Mouse (Mus musculus) lung, embryonic 15.5 days (tissue): ENCODE measurements around the gene Gm49342. TPM values are rescaled to one million over a fixed set of nuclear protein-coding genes. Genes with fewer than 3 reads are reported as not detected.
"Not testable (repeated sequence)": the region's sequence is repeated elsewhere in the genome, so short reads cannot be mapped to it uniquely, and the experiment has no call there.

Source experiments
- ATAC-seq: fragments of 200-750 bp; cut with Nextera tagmentation; 2 replicates; pipeline ENCODE4 v1.8.0; 2017; ENCODE audit warnings: moderate number of reproducible peaks, borderline replicate concordance; ENCODE audit not compliant: low FRiP score, low TSS enrichment; ENCODE audit errors: extremely low read depth
- H3K27ac ChIP-seq: fragments of 300-500 bp; sonication (generic); 2 replicates; pipeline ENCODE4 v1.5.1; 2015; ENCODE audit warnings: moderate library complexity, mild to moderate bottlenecking, inconsistent platforms
- H3K27me3 ChIP-seq: fragments of 300-500 bp; sonication (generic); 2 replicates; pipeline ENCODE4 v1.6.1; 2015; ENCODE audit warnings: inconsistent platforms
- H3K36me3 ChIP-seq: fragments of 300-500 bp; sonication (generic); 2 replicates; pipeline ENCODE4 v1.6.1; 2015; ENCODE audit warnings: inconsistent platforms
- H3K4me1 ChIP-seq: fragments of 300-500 bp; sonication (generic); 2 replicates; pipeline ENCODE4 v1.6.1; 2015; ENCODE audit warnings: inconsistent platforms
- H3K4me2 ChIP-seq: fragments of 300-500 bp; sonication (generic); 2 replicates; pipeline ENCODE4 v1.6.1; 2015; ENCODE audit warnings: inconsistent platforms, mild to moderate bottlenecking, moderate library complexity
- H3K4me3 ChIP-seq: fragments of 300-500 bp; sonication (generic); 2 replicates; pipeline ENCODE4 v1.5.1; 2015; ENCODE audit warnings: mild to moderate bottlenecking, inconsistent platforms
- H3K9ac ChIP-seq: fragments of 300-500 bp; sonication (generic); 2 replicates; pipeline ENCODE4 v1.6.1; 2015; ENCODE audit warnings: inconsistent platforms
- H3K9me3 ChIP-seq: fragments of 300-500 bp; sonication (generic); 2 replicates; pipeline ENCODE4 v1.6.1; 2016; ENCODE audit warnings: inconsistent platforms
- WGBS: fragments of 180-500 bp; shearing (Covaris S2); methylation state at CpG from one replicate; pipeline ENCODE4 v1.1.7; 2015; 5-methylcytosine and 5-hydroxymethylcytosine counted together
- polyA plus RNA-seq: library from polyadenylated mRNA; unstranded; fragments of >200 nt; fragmentation: Nextera tagmentation; extraction: Ambion mirVana; gene quantifications from 2 replicates; pipeline ENCODE4 v1.2.1, GENCODE M21; 2015

The Gm49342 gene
- polyA plus RNA-seq, 1 experiment from 2014 or later, result not detected

- no peak overlapping the region for H3K4me2 ChIP-seq
- no peak overlapping the region for H3K27ac ChIP-seq
- ATAC-seq, result no peak
- no peak overlapping the region for H3K4me3 ChIP-seq
- 39% methylated on average over 12 of the region's 12 CpGs for WGBS
- no peak overlapping the region for H3K9ac ChIP-seq
- H3K4me1 ChIP-seq, result no peaks in the 10 kb centered on the region
- no peaks in the 10 kb centered on the region for H3K36me3 ChIP-seq
- no peaks in the 10 kb centered on the region for H3K9me3 ChIP-seq
- no peaks in the 10 kb centered on the region for H3K27me3 ChIP-seq
Observed at GRCm38 (mm10) chr14:50969558-50970544, 25.5 kb downstream of the Gm49342 start.

- Histone ChIP-seq H3K9me3 (no peaks in the 10 kb centered on the region), H3K4me1 (no peaks in the 10 kb centered on the region), H3K4me3 (no peak overlapping the region), H3K36me3 (no peaks in the 10 kb centered on the region), H3K27ac (no peak overlapping the region), H3K4me2 (no peak overlapping the region), H3K27me3 (no peaks in the 10 kb centered on the region), H3K9ac (no peak overlapping the region)
- 54% methylated on average over 1 of the region's 1 CpGs for WGBS
- no peak for ATAC-seq
Observed at GRCm38 (mm10) chr14:50970822-50971221, 26.5 kb downstream of the Gm49342 start.

- not testable (repeated sequence) for H3K27ac ChIP-seq, H3K36me3 ChIP-seq, ATAC-seq, H3K4me2 ChIP-seq, H3K4me1 ChIP-seq, H3K9me3 ChIP-seq, H3K27me3 ChIP-seq, H3K4me3 ChIP-seq, H3K9ac ChIP-seq
- WGBS, result 75% methylated on average over 5 of the region's 5 CpGs
Observed at GRCm38 (mm10) chr14:50973054-50973453, 28.7 kb downstream of the Gm49342 start.

GRCm38 (mm10) chr14:50973700-50974099, 29.4 kb downstream of the Gm49342 start:
- no peak overlapping the region for H3K4me2 ChIP-seq
- ATAC-seq, result no peak
- H3K9ac ChIP-seq, result no peak overlapping the region
- no peaks in the 10 kb centered on the region for H3K9me3 ChIP-seq
- 37% methylated on average over 4 of the region's 4 CpGs for WGBS
- H3K4me1 ChIP-seq, result no peaks in the 10 kb centered on the region
- no peaks in the 10 kb centered on the region for H3K27me3 ChIP-seq
- H3K4me3 ChIP-seq, result no peak overlapping the region
- H3K27ac ChIP-seq, result no peak overlapping the region
- H3K36me3 ChIP-seq, result no peaks in the 10 kb centered on the region

DNA sequence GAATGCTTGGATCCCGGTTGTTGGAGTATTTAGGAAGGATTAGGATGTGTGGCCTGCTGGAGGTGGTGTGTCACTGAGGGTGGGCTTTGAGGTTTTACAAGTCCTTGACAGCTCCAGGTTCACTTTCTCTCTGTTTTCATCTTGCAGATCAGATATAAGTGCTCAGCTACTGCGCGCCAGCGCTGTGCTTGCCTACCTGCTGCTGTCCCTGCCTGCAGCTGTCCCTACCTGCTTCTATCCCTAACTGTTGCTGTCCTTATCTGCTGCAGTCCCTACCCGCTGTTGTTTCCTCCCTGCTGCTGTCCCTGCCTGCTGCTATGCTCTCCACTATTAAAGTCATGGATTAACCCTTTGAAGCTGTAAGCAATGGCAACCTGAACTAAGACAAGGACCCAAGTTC, 30.7 kb downstream of the Gm49342 start:
- no peak overlapping the region for H3K9ac ChIP-seq
- H3K9me3 ChIP-seq, result no peaks in the 10 kb centered on the region
- WGBS, result 52% methylated on average over 5 of the region's 5 CpGs
- H3K36me3 ChIP-seq, result no peaks in the 10 kb centered on the region
- H3K27me3 ChIP-seq, result no peaks in the 10 kb centered on the region
- no peak overlapping the region for H3K27ac ChIP-seq
- no peak overlapping the region for H3K4me2 ChIP-seq
- ATAC-seq, result no peak
- no peak overlapping the region for H3K4me3 ChIP-seq
- H3K4me1 ChIP-seq, result no peaks in the 10 kb centered on the region

DNA sequence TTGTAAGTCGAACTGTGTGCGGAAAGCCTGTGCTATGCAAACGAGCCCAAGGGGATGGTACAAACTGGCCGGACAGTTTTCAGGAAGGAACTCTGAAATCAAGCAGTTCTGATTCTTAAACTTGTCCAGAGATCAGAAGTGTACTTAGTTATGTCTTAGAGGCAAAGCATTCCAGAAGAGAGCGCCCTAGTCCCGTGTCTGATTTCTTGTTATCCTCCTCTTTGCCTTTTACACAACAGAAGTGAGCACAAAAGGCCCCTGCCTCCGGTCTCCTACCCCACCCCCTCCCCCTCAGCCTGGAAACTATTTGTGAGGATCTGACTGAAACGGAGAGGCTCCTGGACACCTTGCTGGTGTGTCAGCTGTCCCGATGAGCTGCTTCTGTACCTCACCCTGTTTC, 32.4 kb downstream of the Gm49342 start:
- WGBS, result 29% methylated on average over 9 of the region's 9 CpGs
- Histone ChIP-seq H3K4me2 (no peak overlapping the region), H3K27me3 (no peaks in the 10 kb centered on the region), H3K27ac (no peak overlapping the region), H3K36me3 (no peaks in the 10 kb centered on the region), H3K4me3 (no peak overlapping the region), H3K9me3 (no peaks in the 10 kb centered on the region), H3K4me1 (no peaks in the 10 kb centered on the region), H3K9ac (no peak overlapping the region)
- ATAC-seq, result no peak

GRCm38 (mm10) chr14:50978451-50978850, 34.1 kb downstream of the Gm49342 start:
- H3K27ac ChIP-seq, ATAC-seq, H3K4me1 ChIP-seq, H3K4me3 ChIP-seq, H3K36me3 ChIP-seq, H3K4me2 ChIP-seq, H3K9ac ChIP-seq, H3K9me3 ChIP-seq, H3K27me3 ChIP-seq: not testable (repeated sequence)
- WGBS, result 90% methylated on average over 6 of the region's 6 CpGs

- no peak overlapping the region for H3K4me2 ChIP-seq
- no peak overlapping the region for H3K9ac ChIP-seq
- no peaks in the 10 kb centered on the region for H3K9me3 ChIP-seq
- H3K27me3 ChIP-seq, result no peaks in the 10 kb centered on the region
- H3K36me3 ChIP-seq, result no peaks in the 10 kb centered on the region
- no peak overlapping the region for H3K27ac ChIP-seq
- no peaks in the 10 kb centered on the region for H3K4me1 ChIP-seq
- no peak overlapping the region for H3K4me3 ChIP-seq
- ATAC-seq, result no peak
Observed at GRCm38 (mm10) chr14:50979631-50980030, 35.3 kb downstream of the Gm49342 start.

GRCm38 (mm10) chr14:50981207-50981606, 36.9 kb downstream of the Gm49342 start:
- Histone ChIP-seq H3K4me1 (no peaks in the 10 kb centered on the region), H3K9me3 (no peaks in the 10 kb centered on the region), H3K4me3 (no peak overlapping the region), H3K27me3 (no peaks in the 10 kb centered on the region), H3K36me3 (no peaks in the 10 kb centered on the region), H3K4me2 (no peak overlapping the region), H3K9ac (no peak overlapping the region), H3K27ac (no peak overlapping the region)
- WGBS, result 27% methylated on average over 2 of the region's 2 CpGs
- ATAC-seq, result no peak

DNA sequence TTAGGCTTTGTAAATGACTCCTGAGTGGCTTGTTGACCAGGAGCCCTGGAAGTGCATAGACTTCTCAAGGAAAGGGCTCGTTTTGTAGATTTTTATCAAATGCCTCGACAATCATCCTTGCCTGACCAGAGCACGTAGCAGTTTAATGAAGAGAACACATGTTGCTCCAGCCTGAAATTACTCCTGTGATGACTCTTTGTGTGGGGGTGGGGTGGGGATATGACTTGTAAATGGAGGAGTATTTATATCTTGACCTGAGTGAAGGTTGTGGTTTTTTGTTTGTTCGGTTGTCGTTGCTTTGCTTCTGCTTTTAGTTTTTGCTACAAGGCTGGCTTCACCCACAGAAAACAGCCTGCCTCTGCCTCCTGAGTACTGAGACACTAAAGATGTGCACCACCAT, 37.5 kb downstream of the Gm49342 start:
- WGBS, result 57% methylated on average over 5 of the region's 5 CpGs
- Histone ChIP-seq H3K36me3 (no peaks in the 10 kb centered on the region), H3K27ac (no peak overlapping the region), H3K4me2 (no peak overlapping the region), H3K27me3 (no peaks in the 10 kb centered on the region), H3K4me3 (no peak overlapping the region), H3K9me3 (no peaks in the 10 kb centered on the region), H3K9ac (no peak overlapping the region), H3K4me1 (no peaks in the 10 kb centered on the region)
- ATAC-seq, result no peak

GRCm38 (mm10) chr14:50987668-50988067, 43.4 kb downstream of the Gm49342 start:
- H3K36me3 ChIP-seq, result no peaks in the 10 kb centered on the region
- H3K9me3 ChIP-seq, result no peaks in the 10 kb centered on the region
- 84% methylated on average over 2 of the region's 2 CpGs for WGBS
- H3K4me1 ChIP-seq, result no peaks in the 10 kb centered on the region
- no peak overlapping the region for H3K4me3 ChIP-seq
- no peak overlapping the region for H3K4me2 ChIP-seq
- no peak overlapping the region for H3K27ac ChIP-seq
- no peaks in the 10 kb centered on the region for H3K27me3 ChIP-seq
- H3K9ac ChIP-seq, result no peak overlapping the region
- no peak for ATAC-seq

DNA sequence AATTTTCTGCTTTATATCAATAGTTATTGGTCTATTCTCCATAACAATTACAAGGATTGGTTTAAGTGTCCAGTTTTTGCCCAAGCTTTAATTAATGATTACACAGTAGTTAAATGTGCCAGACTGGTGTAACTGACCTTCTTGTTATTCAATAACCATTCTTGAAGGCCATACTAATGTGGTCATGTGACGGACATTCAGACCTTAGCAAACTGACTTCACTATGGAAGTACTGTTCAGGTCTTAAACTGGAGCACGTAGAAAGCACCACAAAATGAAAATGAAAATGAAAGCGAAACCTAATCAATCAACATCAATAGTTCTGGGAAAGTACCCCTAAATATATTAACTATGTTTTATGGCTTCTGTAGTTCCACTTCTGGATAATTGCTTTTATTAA, 46.7 kb downstream of the Gm49342 start:
- Histone ChIP-seq H3K4me2 (no peak overlapping the region), H3K4me1 (no peaks in the 10 kb centered on the region), H3K36me3 (no peaks in the 10 kb centered on the region), H3K9ac (no peak overlapping the region), H3K27ac (no peak overlapping the region), H3K27me3 (no peaks in the 10 kb centered on the region), H3K9me3 (no peaks in the 10 kb centered on the region), H3K4me3 (no peak overlapping the region)
- no peak for ATAC-seq
- 75% methylated on average over 3 of the region's 3 CpGs for WGBS
